Comparison of ENCODE assay signal across 23 mouse cellular contexts in genomic region chrX:164576967-164577366, GRCm38 (mm10).
DNase-seq lines count a peak whose midpoint lies in the region; ATAC-seq lines count a peak whose summit lies in the region.
"Had no signal": no experiment of that assay in that cellular context is flagged by ENCODE, and none has a peak within 500 bp of the region (broad histone marks: within the 10 kb centered on the region; RNA-seq: fewer than 3 reads in every experiment).

No protein-coding gene starts in this region.

- H3K4me1 ChIP-seq in hindbrain, embryonic 12.5 days, result no peaks in the 10 kb centered on the region
- H3K4me1 ChIP-seq in hindbrain, embryonic 10.5 days (replicated peaks), result no peaks in the 10 kb centered on the region
- H3K4me1 ChIP-seq in neural tube, embryonic 12.5 days, result no peaks in the 10 kb centered on the region
- H3K4me1 ChIP-seq in neural tube, embryonic 15.5 days, result no peaks in the 10 kb centered on the region
- no peaks in the 10 kb centered on the region for H3K4me1 ChIP-seq in neural tube, embryonic 14.5 days (ENCODE audit: control insufficient read depth, insufficient read depth, low read length)
- H3K4me1 ChIP-seq: embryonic facial prominence, embryonic 13.5 days; megakaryocyte, embryonic 14.5 days had no signal

- no peaks in the 10 kb centered on the region for H3K36me3 ChIP-seq in hindbrain, embryonic 12.5 days
- H3K36me3 ChIP-seq in hindbrain, embryonic 10.5 days, result no peaks in the 10 kb centered on the region
- H3K36me3 ChIP-seq in neural tube, embryonic 12.5 days, result no peaks in the 10 kb centered on the region
- no peaks in the 10 kb centered on the region for H3K36me3 ChIP-seq in neural tube, embryonic 15.5 days
- H3K36me3 ChIP-seq in neural tube, embryonic 14.5 days (ENCODE audit: control insufficient read depth, insufficient read depth, low read length), result no peaks in the 10 kb centered on the region
- H3K36me3 ChIP-seq: embryonic facial prominence, embryonic 13.5 days had no signal

- peak; percentile 1 for DNase-seq in cerebellum, adult 11-12 months
- no peak for DNase-seq in cerebellum, adult 9-10 months
- no peak for DNase-seq in hindbrain, embryonic 10.5 days (ENCODE audit: low spot score)
- no peak for DNase-seq in embryo, embryonic 10 days (ENCODE audit: low spot score)
- DNase-seq: adrenal gland, adult 8-10 months; gastrocnemius, postnatal 14 days; heart, adult 2 months; heart, postnatal 4 days; kidney, postnatal 36 days; lung, adult 18-20 months; lung, postnatal 14 days; spleen, adult 18-20 months; thymus, postnatal 36 days had no signal

- ATAC-seq in hindbrain, embryonic 12.5 days (ENCODE audit: low FRiP score), result 0 out of 2 replicates have a peak, but pooled peaks have one; percentile 35
- peak; percentile 21; the same call in 1 of the 2 replicates for ATAC-seq in neural tube, embryonic 12.5 days (ENCODE audit: low FRiP score, low read depth)
- no peak for ATAC-seq in neural tube, embryonic 15.5 days (ENCODE audit: low FRiP score)
- peak; percentile 66; the same call in 1 of the 2 replicates for ATAC-seq in neural tube, embryonic 14.5 days (ENCODE audit: low read depth)
- ATAC-seq: intestine, embryonic 16.5 days; Patski had no signal

- H3K27me3 ChIP-seq in hindbrain, embryonic 12.5 days, result peaks cover 3% of the 10 kb centered on the region; the same call in 1 of the 2 replicates
- peaks cover 9% of the 10 kb centered on the region; the same call in 1 of the 2 replicates for H3K27me3 ChIP-seq in hindbrain, embryonic 10.5 days (ENCODE audit: insufficient read depth, poor library complexity, severe bottlenecking)
- H3K27me3 ChIP-seq in neural tube, embryonic 12.5 days (replicated peaks), result no peaks in the 10 kb centered on the region
- H3K27me3 ChIP-seq in neural tube, embryonic 15.5 days (replicated peaks), result no peaks in the 10 kb centered on the region
- H3K27me3 ChIP-seq in neural tube, embryonic 14.5 days (ENCODE audit: control insufficient read depth, insufficient read depth, low read length), result no peaks in the 10 kb centered on the region

- no peaks in the 10 kb centered on the region for H3K9me3 ChIP-seq in hindbrain, embryonic 12.5 days (replicated peaks)
- no peaks in the 10 kb centered on the region for H3K9me3 ChIP-seq in hindbrain, embryonic 10.5 days
- no peaks in the 10 kb centered on the region for H3K9me3 ChIP-seq in neural tube, embryonic 12.5 days
- H3K9me3 ChIP-seq in neural tube, embryonic 15.5 days (replicated peaks), result no peaks in the 10 kb centered on the region
- no peaks in the 10 kb centered on the region for H3K9me3 ChIP-seq in neural tube, embryonic 14.5 days (ENCODE audit: control insufficient read depth, low read length)
- H3K9me3 ChIP-seq: embryonic facial prominence, embryonic 13.5 days; megakaryocyte, embryonic 14.5 days had no signal

- 67% methylated on average over 3 of the region's 3 CpGs for WGBS in hindbrain, embryonic 12.5 days
- WGBS in hindbrain, embryonic 10.5 days, result 62% methylated on average over 3 of the region's 3 CpGs
- 78% methylated on average over 3 of the region's 3 CpGs for WGBS in neural tube, embryonic 12.5 days
- 49% methylated on average over 2 of the region's 3 CpGs for whole genome bisulfite sequencing in neural tube, embryonic 15.5 days
- WGBS in neural tube, embryonic 14.5 days, result 69% methylated on average over 3 of the region's 3 CpGs

- H3K27ac ChIP-seq in hindbrain, embryonic 12.5 days, result no peak overlapping the region
- H3K27ac ChIP-seq in hindbrain, embryonic 10.5 days, result no peak overlapping the region
- H3K27ac ChIP-seq in neural tube, embryonic 12.5 days, result no peak overlapping the region
- no peak overlapping the region for H3K27ac ChIP-seq in neural tube, embryonic 15.5 days (replicated peaks)
- H3K27ac ChIP-seq in neural tube, embryonic 14.5 days (ENCODE audit: low read depth, low read length), result no peak overlapping the region
- H3K27ac ChIP-seq: embryonic facial prominence, embryonic 13.5 days; heart, adult 2 months had no signal

- H3K4me2 ChIP-seq in hindbrain, embryonic 12.5 days (replicated peaks), result no peak overlapping the region
- H3K4me2 ChIP-seq in neural tube, embryonic 12.5 days (replicated peaks), result no peak overlapping the region
- H3K4me2 ChIP-seq in neural tube, embryonic 15.5 days, result no peak overlapping the region
- H3K4me2 ChIP-seq in neural tube, embryonic 14.5 days (ENCODE audit: low read depth, low read length), result no peak overlapping the region
- H3K4me2 ChIP-seq: embryonic facial prominence, embryonic 13.5 days; liver, embryonic 11.5 days had no signal

- H3K9ac ChIP-seq in hindbrain, embryonic 12.5 days, result no peak overlapping the region
- H3K9ac ChIP-seq in neural tube, embryonic 12.5 days, result no peak overlapping the region
- H3K9ac ChIP-seq in neural tube, embryonic 15.5 days (replicated peaks), result no peak overlapping the region
- H3K9ac ChIP-seq in neural tube, embryonic 14.5 days (replicated peaks; ENCODE audit: low read depth, low read length), result no peak overlapping the region
- H3K9ac ChIP-seq: embryonic facial prominence, embryonic 13.5 days had no signal

- no peak overlapping the region for H3K4me3 ChIP-seq in hindbrain, embryonic 12.5 days
- no peak overlapping the region for H3K4me3 ChIP-seq in hindbrain, embryonic 10.5 days
- no peak overlapping the region for H3K4me3 ChIP-seq in neural tube, embryonic 12.5 days
- H3K4me3 ChIP-seq in neural tube, embryonic 15.5 days (replicated peaks), result no peak overlapping the region
- H3K4me3 ChIP-seq in neural tube, embryonic 14.5 days (ENCODE audit: low read depth, low read length), result no peak overlapping the region
- H3K4me3 ChIP-seq: embryonic facial prominence, embryonic 13.5 days; heart, adult 2 months; megakaryocyte, embryonic 14.5 days; myocyte had no signal
